Mouse (Mus musculus) cerebellum, postnatal 25 days (tissue): ENCODE measurements at regions not wholly inside any gene's neighbourhood (a gene's known extent, or its start where the extent isn't known, plus 50 kb on each side); places are given as distances from the start of the nearest gene placed in this dataset.
A peak's percentile ranks its signal among the peaks of the same experiment; 100 is the strongest.

Experiments used
- DNase-seq, 2 experiments: peaks; one replicate each; pipeline ENCODE4 v3.0.0; 2021; ENCODE audit warnings: mixed read lengths in 2 of 2

GRCm38 (mm10) chr10:70814354-70815131 is 158.8 kb upstream of the Phyhipl start:
- DNase-seq = peak in 1 of 2 experiments; percentile 31

GRCm38 (mm10) chr10:70809411-70809810 is 153.6 kb upstream of the Phyhipl start:
- peak in 1 of 2 experiments; percentile 9 for DNase-seq

GRCm38 (mm10) chr10:70806786-70807385 is 151.1 kb upstream of the Phyhipl start:
- DNase-seq = peak in 1 of 2 experiments; percentile 36

GRCm38 (mm10) chr10:70800736-70801306 is 145.1 kb upstream of the Phyhipl start:
- peak in 1 of 2 experiments; percentile 19 for DNase-seq

- no peak for DNase-seq
Observed at GRCm38 (mm10) chr10:70799906-70800305, 144.1 kb upstream of the Phyhipl start.

- DNase-seq = no peak
Observed at GRCm38 (mm10) chr10:70799191-70799742, 143.5 kb upstream of the Phyhipl start.

GRCm38 (mm10) chr10:70788814-70789452 is 133.2 kb upstream of the Phyhipl start:
- peak; percentile 26 to 61 for DNase-seq

- no peak for DNase-seq
Observed at GRCm38 (mm10) chr10:70781036-70781435, 125.3 kb upstream of the Phyhipl start.

- DNase-seq = no peak
Observed at GRCm38 (mm10) chr10:70778596-70778995, 122.8 kb upstream of the Phyhipl start.

- DNase-seq = no peak
Observed at GRCm38 (mm10) chr10:70774571-70774970, 118.8 kb upstream of the Phyhipl start.

GRCm38 (mm10) chr10:70774159-70774558 is 118.4 kb upstream of the Phyhipl start:
- no peak for DNase-seq

- peak in 1 of 2 experiments; percentile 8 for DNase-seq
Observed at GRCm38 (mm10) chr10:70767461-70767860, 111.7 kb upstream of the Phyhipl start.

GRCm38 (mm10) chr10:70766869-70767268 is 111.1 kb upstream of the Phyhipl start:
- no peak for DNase-seq

- no peak for DNase-seq
Observed at GRCm38 (mm10) chr10:70766450-70766849, 110.7 kb upstream of the Phyhipl start.

- no peak for DNase-seq
Observed at GRCm38 (mm10) chr10:70763206-70763605, 107.4 kb upstream of the Phyhipl start.

- DNase-seq = no peak
Observed at GRCm38 (mm10) chr10:70759686-70760085, 103.9 kb upstream of the Phyhipl start.

- no peak for DNase-seq
Observed at GRCm38 (mm10) chr10:70751771-70752170, 96.0 kb upstream of the Phyhipl start.

GRCm38 (mm10) chr10:70750356-70751145 is 94.8 kb upstream of the Phyhipl start:
- DNase-seq = no peak

- no peak for DNase-seq
Observed at GRCm38 (mm10) chr10:70746612-70747011, 90.8 kb upstream of the Phyhipl start.

- no peak for DNase-seq
Observed at GRCm38 (mm10) chr10:70741909-70742308, 86.1 kb upstream of the Phyhipl start.

GRCm38 (mm10) chr10:70740095-70740494 is 84.3 kb upstream of the Phyhipl start:
- no peak for DNase-seq

- no peak for DNase-seq
Observed at GRCm38 (mm10) chr10:70739348-70739966, 83.7 kb upstream of the Phyhipl start.
